Mouse (Mus musculus): Measurements from ENCODE around the gene Ranbp9. TPM values are rescaled to one million over a fixed set of nuclear protein-coding genes. Genes with fewer than 3 reads are reported as not detected.

The Ranbp9 gene
- 44.7 TPM for polyA plus RNA-seq (2014; fragmentation: Illumina TruSeq; extraction: RNeasy Lipid Tissue Mini Kit (QIAGEN cat#74804); ENCODE audit: low read depth, low replicate concordance)

GRCm38 (mm10) chr13:43480957-43481858, at the start of gene Ranbp9:
TSS of gene Ranbp9 (minus strand) at chr13:43481282.

DNA sequence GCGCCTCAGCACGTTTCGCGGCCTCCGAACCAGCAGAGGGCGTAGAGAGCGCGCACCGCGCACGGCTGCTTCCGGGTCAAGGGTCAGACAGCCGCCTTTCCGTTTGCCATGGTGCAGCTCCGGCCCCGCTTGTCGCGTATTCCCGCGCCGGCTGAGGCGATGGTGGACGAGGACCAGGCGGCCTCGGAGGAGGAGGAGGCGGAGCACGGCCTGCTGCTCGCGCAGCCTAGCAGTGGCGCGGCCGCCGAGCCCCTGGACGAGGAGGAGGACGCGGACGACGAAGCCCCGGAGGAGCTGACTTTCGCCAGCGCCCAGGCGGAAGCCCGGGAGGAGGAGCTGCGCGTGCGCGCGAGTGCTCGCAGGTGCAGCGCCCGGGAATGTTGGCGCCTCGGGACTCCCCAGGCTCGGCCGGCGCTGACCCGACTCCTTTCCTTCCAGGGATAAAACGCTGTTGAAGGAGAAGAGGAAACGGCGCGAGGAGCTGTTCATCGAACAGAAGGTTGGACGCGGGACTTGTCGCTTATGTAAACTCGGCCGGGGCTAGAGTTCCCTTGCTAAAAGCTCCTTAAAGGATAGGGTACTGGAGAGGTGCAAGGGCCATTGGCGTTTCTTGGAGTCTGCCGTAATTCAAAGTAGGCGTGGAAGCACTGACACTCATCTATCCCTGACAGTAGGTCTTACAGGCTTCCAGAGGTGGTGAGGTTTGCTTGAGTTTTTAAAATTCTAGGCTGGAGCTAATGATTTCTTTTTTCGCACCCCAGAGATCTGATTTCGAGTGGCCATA, 82.6 kb downstream of the Ranbp9 start, which contains the start of gene Nol7:
Nol7 (plus strand) TSS at position 94 of the 784 bp plus-strand sequence.

DNA sequence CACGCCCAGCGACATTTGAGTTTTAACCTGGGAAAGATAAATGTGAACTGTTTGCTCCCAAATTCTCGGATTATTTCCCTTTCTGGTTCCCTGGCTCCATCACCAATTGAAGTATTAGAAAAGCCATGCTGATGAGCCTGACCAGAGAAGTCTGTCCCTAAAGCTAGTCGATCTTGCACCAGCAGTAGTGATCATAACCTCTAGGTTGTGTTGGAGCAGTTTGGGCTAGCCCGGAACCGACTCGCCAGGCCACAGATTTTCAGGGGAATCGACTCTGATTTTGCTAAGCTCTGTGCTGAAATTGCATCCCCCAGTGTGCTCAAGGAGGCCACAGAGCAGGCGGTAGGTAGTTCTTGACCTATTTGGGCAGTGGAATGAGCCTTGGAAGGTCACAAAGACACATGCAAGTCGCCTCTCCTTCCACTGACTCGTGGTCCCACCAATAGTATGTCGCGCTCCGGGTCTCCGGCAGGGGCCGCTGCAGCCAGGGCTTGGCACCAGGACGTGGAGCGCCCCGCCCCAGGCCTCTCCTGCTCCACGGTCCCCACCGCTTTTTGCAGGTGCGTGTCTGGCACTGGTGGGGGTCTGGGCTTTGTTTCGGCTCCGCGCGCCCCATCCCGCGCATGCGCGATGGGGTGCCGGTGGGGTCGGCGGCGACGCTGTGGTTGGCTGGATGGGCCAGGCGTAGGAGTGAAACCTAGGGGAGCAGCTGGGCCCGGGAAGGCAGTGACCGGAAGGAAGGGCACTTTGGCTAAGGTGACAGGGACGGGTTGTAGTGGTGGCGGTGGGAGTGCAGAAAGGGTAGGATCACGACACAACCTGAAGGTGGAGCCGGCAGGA, 115.9 kb downstream of the Ranbp9 start, which contains the start of gene Sirt5:
Sirt5 (plus strand) TSS at position 512 of the 840 bp plus-strand sequence.

Other genes starting within 250 kb of the Ranbp9 start
- 4.2 TPM for gene Gfod1, start 177.1 kb downstream of the Ranbp9 start, polyA plus RNA-seq (2014; fragmentation: Illumina TruSeq; extraction: RNeasy Lipid Tissue Mini Kit (QIAGEN cat#74804); ENCODE audit: low read depth, low replicate concordance)
- gene Sirt5, start 115.8 kb downstream of the Ranbp9 start, polyA plus RNA-seq (2014; fragmentation: Illumina TruSeq; extraction: RNeasy Lipid Tissue Mini Kit (QIAGEN cat#74804); ENCODE audit: low read depth, low replicate concordance), result 9.5 TPM
- 91.9 TPM for gene Nol7, start 82.9 kb downstream of the Ranbp9 start, polyA plus RNA-seq (2014; fragmentation: Illumina TruSeq; extraction: RNeasy Lipid Tissue Mini Kit (QIAGEN cat#74804); ENCODE audit: low read depth, low replicate concordance)
- 26.9 TPM for gene Mcur1, start 78.9 kb upstream of the Ranbp9 start, polyA plus RNA-seq (2014; fragmentation: Illumina TruSeq; extraction: RNeasy Lipid Tissue Mini Kit (QIAGEN cat#74804); ENCODE audit: low read depth, low replicate concordance)
- 0.62 TPM for gene Rnf182, start 134.4 kb upstream of the Ranbp9 start, polyA plus RNA-seq (2014; fragmentation: Illumina TruSeq; extraction: RNeasy Lipid Tissue Mini Kit (QIAGEN cat#74804); ENCODE audit: low read depth, low replicate concordance)